Mouse (Mus musculus) gastrocnemius, postnatal 36 days (tissue): Measurements from ENCODE around the gene Zdhhc21. TPM values are rescaled to one million over a fixed set of nuclear protein-coding genes. Genes with fewer than 3 reads are reported as not detected.

ENCODE experiments used
- DNase-seq, 2 experiments: peaks; one replicate each; pipeline ENCODE4 v3.0.0; 2022
- intact Hi-C: fragments of 180-260 bp; cut with DNase I; formaldehyde crosslinking; loops from one replicate; pipeline ENCODE4 v1.15.1; 2025
- total RNA-seq, 2 experiments: library from RNA; stranded (reverse); gene quantifications; 2 replicates each; pipeline ENCODE4 v1.2.3; 2021

Zdhhc21 gene
- total RNA-seq, 2 experiments from 2014 or later, result 9.9 to 12.0 TPM

GRCm38 (mm10) chr4:82867111-82867510 lies 7.4 kb upstream of the Zdhhc21 start:
- DNase-seq, result no peak
- intact Hi-C loops, result no loop called here

GRCm38 (mm10) chr4:82864974-82865699 lies 5.4 kb upstream of the Zdhhc21 start:
- intact Hi-C loops, result loop anchor here (5.0 kb wide), 1 partner anchor 67 kb away; no protein-coding TSS in a partner anchor
- no peak for DNase-seq

- intact Hi-C loops, result loop anchor here (5.0 kb wide), 1 partner anchor 69 kb away; no protein-coding TSS in a partner anchor
- no peak for DNase-seq
Observed at GRCm38 (mm10) chr4:82863316-82863715, 3.6 kb upstream of the Zdhhc21 start.

- no peak for DNase-seq
- intact Hi-C loops, result loop anchor here (5.0 kb wide), 1 partner anchor 71 kb away; no protein-coding TSS in a partner anchor
Observed at GRCm38 (mm10) chr4:82861451-82861850, 1.7 kb upstream of the Zdhhc21 start.

- DNase-seq, result no peak
- intact Hi-C loops, result loop anchor here (5.0 kb wide), 1 partner anchor 72 kb away; no protein-coding TSS in a partner anchor
Observed at GRCm38 (mm10) chr4:82860566-82860965, 808 bp upstream of the Zdhhc21 start.

GRCm38 (mm10) chr4:82858431-82859010 lies 1.2 kb downstream of the Zdhhc21 start:
- no peak for DNase-seq
- intact Hi-C loops, result no loop called here

- intact Hi-C loops, result no loop called here
- DNase-seq, result no peak
Observed at GRCm38 (mm10) chr4:82856986-82857385, 2.8 kb downstream of the Zdhhc21 start.

GRCm38 (mm10) chr4:82853809-82854208 lies 5.9 kb downstream of the Zdhhc21 start:
- intact Hi-C loops, result no loop called here
- no peak for DNase-seq

GRCm38 (mm10) chr4:82848552-82849234 lies 11.1 kb downstream of the Zdhhc21 start:
- DNase-seq, result no peak
- intact Hi-C loops, result no loop called here

- intact Hi-C loops, result no loop called here
- DNase-seq, result no peak
Observed at GRCm38 (mm10) chr4:82837526-82838240, 22.1 kb downstream of the Zdhhc21 start.

- DNase-seq, result no peak
- intact Hi-C loops, result no loop called here
Observed at GRCm38 (mm10) chr4:82831155-82831554, 28.6 kb downstream of the Zdhhc21 start.

GRCm38 (mm10) chr4:82829429-82829828 lies 30.3 kb downstream of the Zdhhc21 start:
- intact Hi-C loops, result loop anchor here (10.0 kb wide), 1 partner anchor 185 kb away; no protein-coding TSS in a partner anchor
- DNase-seq, result no peak

GRCm38 (mm10) chr4:82827001-82827400 lies 32.8 kb downstream of the Zdhhc21 start:
- intact Hi-C loops, result loop anchor here (10.0 kb wide), 1 partner anchor 182 kb away; no protein-coding TSS in a partner anchor

GRCm38 (mm10) chr4:82817833-82818232 lies 41.9 kb downstream of the Zdhhc21 start:
- intact Hi-C loops, result no loop called here

More at GRCm38 (mm10) chr4:82827001-82827400, 32.8 kb downstream of the Zdhhc21 start:
- no peak for DNase-seq

GRCm38 (mm10) chr4:82816351-82816750 lies 43.4 kb downstream of the Zdhhc21 start:
- intact Hi-C loops, result no loop called here
- no peak for DNase-seq

More at GRCm38 (mm10) chr4:82817833-82818232, 41.9 kb downstream of the Zdhhc21 start:
- DNase-seq, result no peak

- DNase-seq, result no peak
- intact Hi-C loops, result no loop called here
Observed at GRCm38 (mm10) chr4:82815296-82815695, 44.5 kb downstream of the Zdhhc21 start.

- intact Hi-C loops, result no loop called here
- DNase-seq, result no peak
Observed at GRCm38 (mm10) chr4:82813356-82813755, 46.4 kb downstream of the Zdhhc21 start.

- intact Hi-C loops, result no loop called here
- no peak for DNase-seq
Observed at GRCm38 (mm10) chr4:82807811-82808210, 51.9 kb downstream of the Zdhhc21 start.

- DNase-seq, result no peak
- intact Hi-C loops, result no loop called here
Observed at GRCm38 (mm10) chr4:82806176-82806757, 53.5 kb downstream of the Zdhhc21 start.

GRCm38 (mm10) chr4:82804019-82804418 lies 55.7 kb downstream of the Zdhhc21 start:
- DNase-seq, result no peak
- intact Hi-C loops, result loop anchor here (2.0 kb wide), 1 partner anchor 129 kb away; no protein-coding TSS in a partner anchor
